Mouse (Mus musculus) small intestine, adult 2 months (tissue): ENCODE measurements around the gene Gpc6.

ENCODE experiments used
- CTCF ChIP-seq: fragments of 200-500 bp; IDR thresholded peaks from 2 replicates; pipeline ENCODE4 v1.5.1; 2012; ENCODE audit warnings: low read depth, mild to moderate bottlenecking, control low read depth, inconsistent platforms, low read length, moderate library complexity, mixed read lengths; ENCODE audit not compliant: insufficient replicate concordance, insufficient read length; ENCODE audit errors: extremely low read depth
- POLR2A ChIP-seq: fragments of 200-500 bp; IDR thresholded peaks from 2 replicates; pipeline ENCODE4 v1.6.1; 2012; ENCODE audit warnings: low read depth, mild to moderate bottlenecking, control low read depth, inconsistent platforms, low read length, moderate library complexity

- TF ChIP-seq CTCF (no peak), POLR2A (no peak)
Measured at GRCm38 (mm10) chr14:117451391-117451991, 526.4 kb downstream of the Gpc6 start.
